Mouse (Mus musculus) hindbrain, postnatal 0 days (tissue): ENCODE measurements around the gene Epb41l5. TPM values are rescaled to one million over a fixed set of nuclear protein-coding genes. Genes with fewer than 3 reads are reported as not detected.

ENCODE experiments used
- ATAC-seq: fragments of 200-750 bp; cut with Nextera tagmentation; 2 replicates; pipeline ENCODE4 v1.8.0; 2017; ENCODE audit warnings: mild to moderate bottlenecking, moderate TSS enrichment, moderate library complexity
- DNase-seq: peaks from one replicate; pipeline ENCODE4 v3.0.0-alpha.2; 2015; ENCODE audit warnings: low spot score
- H3K27ac ChIP-seq: fragments of 300-500 bp; sonication (generic); 2 replicates; pipeline ENCODE4 v1.5.1; 2014; ENCODE audit warnings: mild to moderate bottlenecking
- H3K27me3 ChIP-seq: fragments of 300-500 bp; sonication (generic); 2 replicates; pipeline ENCODE4 v1.6.1; 2014; ENCODE audit warnings: low read length, mixed read lengths; ENCODE audit not compliant: insufficient read depth
- H3K36me3 ChIP-seq: fragments of 300-500 bp; sonication (generic); 2 replicates; pipeline ENCODE4 v1.6.1; 2014; ENCODE audit warnings: low read length, mixed read lengths; ENCODE audit not compliant: insufficient read depth
- H3K4me1 ChIP-seq: fragments of 300-500 bp; sonication (generic); 2 replicates; pipeline ENCODE4 v1.6.1; 2014; ENCODE audit warnings: antibody characterized with exemption, low read length, mixed read lengths; ENCODE audit not compliant: insufficient read depth
- H3K4me2 ChIP-seq: fragments of 300-500 bp; sonication (generic); 2 replicates; pipeline ENCODE4 v1.6.1; 2014; ENCODE audit warnings: low read depth, mild to moderate bottlenecking, low read length, moderate library complexity, mixed read lengths
- H3K4me3 ChIP-seq: fragments of 300-500 bp; sonication (generic); 2 replicates; pipeline ENCODE4 v1.5.1; 2014; ENCODE audit warnings: low read length
- H3K9ac ChIP-seq: fragments of 300-500 bp; sonication (generic); replicated peaks from 2 replicates; pipeline ENCODE4 v1.6.1; 2014; ENCODE audit warnings: mild to moderate bottlenecking, low read length, moderate library complexity, mixed read lengths
- H3K9me3 ChIP-seq: fragments of 300-500 bp; sonication (generic); 2 replicates; pipeline ENCODE4 v1.6.1; 2016; ENCODE audit warnings: low read length, mixed read lengths
- CTCF ChIP-seq: IDR thresholded peaks from 2 replicates; pipeline ENCODE4 v1.5.1; 2016; ENCODE audit warnings: antibody characterized with exemption, control low read depth, low read depth
- WGBS: fragments of 180-500 bp; shearing (Covaris S2); extraction: QIAGEN DNeasy Blood & Tissue Kit; methylation state at CpG from one replicate; pipeline ENCODE4 v1.1.7; 2014; 5-methylcytosine and 5-hydroxymethylcytosine counted together
- polyA plus RNA-seq: library from polyadenylated mRNA; unstranded; fragments of >200 nt; fragmentation: Nextera tagmentation; extraction: Ambion mirVana; gene quantifications from 2 replicates; pipeline ENCODE4 v1.2.1, GENCODE M21; 2015
- total RNA-seq: library from RNA; depleted of rRNA; stranded (reverse); fragments of >200 nt; gene quantifications from 2 replicates; pipeline ENCODE4 v1.2.3, GENCODE M21; 2014

The Epb41l5 gene
- total and polyA plus RNA-seq, 2 experiments from 2014 or later: 11.6 to 13.0 TPM

- Histone ChIP-seq H3K9me3 (no peaks in the 10 kb centered on the region), H3K4me3 (no peak overlapping the region), H3K36me3 (no peaks in the 10 kb centered on the region), H3K9ac (no peak overlapping the region), H3K27me3 (no peaks in the 10 kb centered on the region), H3K27ac (no peak overlapping the region), H3K4me2 (no peak overlapping the region), H3K4me1 (0 out of 2 replicates have a peak, but pooled peaks cover 3% of the 10 kb centered on the region)
- ATAC-seq (no peak), DNase-seq (no peak)
- TF ChIP-seq CTCF: no peak
Measured at GRCm38 (mm10) chr1:119518786-119519185, 130.0 kb downstream of the Epb41l5 start.

GRCm38 (mm10) chr1:119518060-119518459 is 130.7 kb downstream of the Epb41l5 start:
- Histone ChIP-seq H3K9ac (no peak overlapping the region), H3K4me3 (no peak overlapping the region), H3K4me1 (0 out of 2 replicates have a peak, but pooled peaks cover 3% of the 10 kb centered on the region), H3K4me2 (no peak overlapping the region), H3K9me3 (no peaks in the 10 kb centered on the region), H3K36me3 (no peaks in the 10 kb centered on the region), H3K27me3 (no peaks in the 10 kb centered on the region), H3K27ac (no peak overlapping the region)
- 55% methylated on average over 7 of the region's 7 CpGs for WGBS
- ATAC-seq (peak; percentile 55; the same call in 1 of the 2 replicates), DNase-seq (peak; percentile 46)
- no peak for TF ChIP-seq CTCF

- 64% methylated on average over 8 of the region's 8 CpGs for WGBS
- H3K4me2 ChIP-seq: no peak overlapping the region
- H3K4me3 ChIP-seq: no peak overlapping the region
- ATAC-seq: no peak
- H3K9me3 ChIP-seq: no peaks in the 10 kb centered on the region
- no peaks in the 10 kb centered on the region; the same call in 1 of the 2 replicates for H3K4me1 ChIP-seq
- no peak for DNase-seq
- H3K9ac ChIP-seq: no peak overlapping the region
- H3K27ac ChIP-seq: no peak overlapping the region
- no peaks in the 10 kb centered on the region for H3K36me3 ChIP-seq
- TF ChIP-seq CTCF: no peak
- no peaks in the 10 kb centered on the region for H3K27me3 ChIP-seq
Measured at GRCm38 (mm10) chr1:119510857-119511256, 137.9 kb downstream of the Epb41l5 start.

DNA sequence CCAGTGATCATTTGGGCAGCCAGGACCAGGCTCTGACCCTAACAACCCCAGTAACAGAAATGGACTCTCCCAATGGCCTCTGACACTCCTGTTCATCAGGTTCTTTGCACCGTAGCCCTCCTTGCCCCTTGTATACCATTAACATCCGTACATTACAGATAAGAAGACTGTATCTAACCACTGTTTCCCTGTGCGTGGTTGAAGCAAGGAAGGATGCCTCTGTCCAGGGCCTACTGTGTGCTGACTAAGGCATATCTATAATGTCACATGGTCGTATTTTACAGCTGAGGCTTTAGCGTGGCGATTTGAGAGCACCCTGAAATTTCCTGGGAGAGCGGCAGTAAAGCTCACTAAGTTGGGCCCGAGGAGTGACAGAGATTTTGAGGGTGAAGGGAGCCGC is 138.4 kb downstream of the Epb41l5 start:
- Histone ChIP-seq H3K4me2 (no peak overlapping the region), H3K27me3 (no peaks in the 10 kb centered on the region), H3K9me3 (no peaks in the 10 kb centered on the region), H3K36me3 (no peaks in the 10 kb centered on the region), H3K9ac (no peak overlapping the region), H3K4me1 (no peaks in the 10 kb centered on the region; the same call in 1 of the 2 replicates), H3K27ac (no peak overlapping the region), H3K4me3 (no peak overlapping the region)
- WGBS: 74% methylated on average over 9 of the region's 9 CpGs
- ATAC-seq: no peak
- DNase-seq: no peak
- TF ChIP-seq CTCF: no peak

DNA sequence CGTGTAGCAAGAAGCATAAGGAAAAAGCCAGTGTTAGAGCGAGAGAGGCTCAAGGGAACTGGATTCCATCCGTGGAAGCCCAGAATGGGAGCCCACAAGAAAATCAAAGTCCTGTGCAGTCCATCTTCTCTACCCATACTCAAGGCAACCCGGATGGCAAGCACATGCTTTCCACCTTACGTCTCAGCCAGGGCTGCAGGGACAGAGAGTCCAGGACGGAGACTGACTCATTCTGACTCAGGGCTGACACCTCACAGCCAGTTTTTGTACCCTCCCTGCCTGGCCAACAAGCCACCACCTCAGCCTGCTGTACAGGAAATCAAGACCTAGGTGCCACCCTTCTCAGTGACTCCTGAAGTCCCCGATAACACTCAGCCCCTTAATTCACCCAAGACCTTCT is 139.3 kb downstream of the Epb41l5 start:
- Histone ChIP-seq H3K4me3 (no peak overlapping the region), H3K27me3 (no peaks in the 10 kb centered on the region), H3K36me3 (no peaks in the 10 kb centered on the region), H3K9ac (no peak overlapping the region), H3K27ac (no peak overlapping the region), H3K4me1 (no peaks in the 10 kb centered on the region; the same call in 1 of the 2 replicates), H3K9me3 (no peaks in the 10 kb centered on the region), H3K4me2 (no peak overlapping the region)
- no peak for TF ChIP-seq CTCF
- ATAC-seq (no peak), DNase-seq (no peak)
- WGBS: 84% methylated on average over 7 of the region's 7 CpGs

DNA sequence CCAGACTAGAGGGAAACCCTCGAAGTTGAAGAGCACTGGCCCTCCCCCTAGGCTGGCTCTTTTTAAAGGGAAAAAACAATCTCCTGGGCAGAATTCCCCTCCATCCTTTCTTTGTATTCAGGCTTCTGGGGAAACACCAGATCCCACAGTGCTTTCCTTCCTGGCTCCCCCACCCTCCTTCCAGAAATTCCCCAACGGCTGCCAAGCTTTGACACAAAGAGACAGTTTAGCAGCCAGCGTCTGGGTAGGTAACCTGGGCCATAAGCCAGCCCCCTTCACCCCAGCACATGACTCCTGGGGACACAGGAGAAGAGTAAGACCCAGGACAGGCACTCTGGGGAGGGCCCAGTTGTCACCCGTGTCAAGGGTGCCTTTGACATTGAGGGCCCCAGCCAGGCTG is 140.3 kb downstream of the Epb41l5 start:
- Histone ChIP-seq H3K36me3 (no peaks in the 10 kb centered on the region), H3K27me3 (no peaks in the 10 kb centered on the region), H3K9me3 (no peaks in the 10 kb centered on the region), H3K9ac (no peak overlapping the region), H3K4me1 (peaks cover under 1% of the 10 kb centered on the region; the same call in 1 of the 2 replicates), H3K27ac (no peak overlapping the region), H3K4me2 (no peak overlapping the region), H3K4me3 (no peak overlapping the region)
- DNase-seq: no peak
- ATAC-seq: no peak
- 28% methylated on average over 4 of the region's 4 CpGs for WGBS
- no peak for TF ChIP-seq CTCF

DNA sequence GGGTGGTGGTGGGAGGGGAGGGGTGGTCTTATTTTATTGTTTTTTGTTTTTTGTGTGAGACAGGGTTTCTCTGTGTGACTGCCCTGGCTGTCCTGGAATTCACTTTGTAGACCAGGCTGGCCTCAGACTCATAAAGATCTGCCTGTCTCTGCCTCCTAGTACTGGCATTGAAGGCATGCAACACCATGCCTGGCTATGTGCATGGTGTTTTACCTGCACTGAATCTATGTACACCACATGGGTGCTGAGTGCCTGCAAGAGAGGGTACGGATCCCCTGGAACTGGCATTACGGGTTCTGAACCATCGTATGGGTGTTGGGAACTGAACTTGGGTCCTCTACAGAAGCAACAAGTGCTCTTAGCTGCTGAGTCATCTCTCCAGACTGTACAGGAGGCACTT is 142.8 kb downstream of the Epb41l5 start:
- ATAC-seq (no peak), DNase-seq (no peak)
- no peak overlapping the region for H3K4me2 ChIP-seq
- no peak overlapping the region for H3K4me3 ChIP-seq
- WGBS: 92% methylated on average over 3 of the region's 3 CpGs
- no peaks in the 10 kb centered on the region for H3K36me3 ChIP-seq
- no peak overlapping the region for H3K27ac ChIP-seq
- no peaks in the 10 kb centered on the region for H3K9me3 ChIP-seq
- no peak for TF ChIP-seq CTCF
- H3K27me3 ChIP-seq: no peaks in the 10 kb centered on the region
- no peak overlapping the region for H3K9ac ChIP-seq
- H3K4me1 ChIP-seq: peaks cover 7% of the 10 kb centered on the region
